Mouse (Mus musculus) large intestine, adult 2 months (tissue): ENCODE data around the gene Spata21. TPM values are rescaled to one million over a fixed set of nuclear protein-coding genes. Genes with fewer than 3 reads are reported as not detected.

Experiments used
- DNase-seq: peaks from one replicate; pipeline ENCODE4 v3.0.0-alpha.2; 2012; ENCODE audit warnings: low read depth, low spot score
- WGBS: fragments of 180-500 bp; shearing (Covaris S2); methylation state at CpG from one replicate; pipeline ENCODE4 v1.1.7; 2018; 5-methylcytosine and 5-hydroxymethylcytosine counted together
- polyA plus RNA-seq: library from polyadenylated mRNA; depleted of rRNA; stranded (reverse); fragments of >200 nt; gene quantifications from 2 replicates; pipeline ENCODE4 v1.2.3, GENCODE M21; 2012; rRNA removed

Gene Spata21
- polyA plus RNA-seq, 1 experiment = not detected

DNA sequence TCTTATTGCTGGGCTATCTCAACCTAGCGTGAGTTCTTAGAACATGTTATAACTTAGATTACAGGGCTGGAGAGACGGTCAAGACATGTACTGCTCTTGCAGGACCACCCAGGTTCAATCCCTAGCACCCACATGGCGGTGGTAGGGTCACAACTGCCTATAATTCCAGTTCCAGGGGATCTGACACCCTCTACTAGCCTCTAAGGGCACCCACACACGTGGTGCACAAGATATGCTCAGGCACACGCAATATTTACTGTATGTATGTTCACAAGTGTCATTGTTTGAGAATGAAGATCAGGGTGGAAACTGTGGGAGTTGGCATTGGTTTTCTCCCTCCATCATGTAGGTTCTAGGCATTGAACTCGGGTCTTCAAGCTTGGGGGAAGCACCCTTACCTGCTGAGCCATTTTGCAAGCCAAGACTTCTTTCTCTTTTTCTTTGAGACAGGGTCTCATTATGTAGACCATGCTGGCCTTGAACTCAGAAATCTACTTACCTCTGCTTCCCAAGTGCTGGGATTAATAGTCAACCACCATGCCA is 58.4 kb downstream of the Spata21 start:
- 91% methylated on average over 6 of the region's 6 CpGs for WGBS
- no peak for DNase-seq

DNA sequence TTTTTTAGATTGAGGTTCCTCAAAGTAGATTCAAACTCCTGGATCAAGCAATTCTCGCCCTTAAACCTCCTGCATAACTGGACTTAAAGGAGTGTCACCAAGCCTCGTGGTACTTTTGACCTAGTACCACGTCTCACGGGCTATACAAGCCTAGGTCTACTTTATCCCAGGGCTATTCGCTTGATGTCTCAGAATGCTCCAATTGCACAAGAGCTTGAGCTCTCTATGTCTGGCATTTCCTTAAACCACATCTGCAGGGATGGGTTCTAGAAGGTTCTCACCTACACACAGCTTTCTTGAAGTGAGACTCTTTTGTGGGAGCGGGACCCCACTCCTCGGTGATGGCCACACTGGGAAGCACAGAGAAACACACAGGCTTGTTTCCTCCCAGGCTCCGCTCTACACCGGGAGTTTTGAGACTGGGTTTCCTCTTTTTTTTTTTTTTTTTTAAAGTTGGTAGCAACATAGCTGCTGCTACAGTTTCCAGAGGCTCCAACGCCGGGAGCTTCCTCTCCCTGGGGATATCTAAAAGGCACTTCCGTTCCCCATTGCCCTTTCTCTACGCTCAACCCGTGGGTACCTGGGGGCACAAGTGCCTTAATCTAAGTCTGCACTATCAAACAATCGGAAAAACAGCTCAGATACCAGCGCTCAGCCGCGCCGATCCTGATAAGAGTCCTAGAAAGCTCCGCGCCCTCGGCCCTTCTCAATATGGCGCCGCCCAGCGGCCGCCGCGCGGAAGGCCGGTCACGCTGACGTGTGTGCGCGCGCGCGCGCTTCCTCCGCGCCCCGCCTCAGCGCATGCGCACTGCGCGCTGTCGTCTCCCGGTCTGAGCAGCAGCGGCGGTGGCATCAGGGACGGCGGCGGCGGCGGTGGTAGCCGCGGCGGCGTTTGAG is 59.2 kb downstream of the Spata21 start, which contains the start of gene Fbxo42:
Gene Fbxo42 (plus strand): TSS at position 802 of the 897 bp plus-strand sequence.
- 1% methylated on average over 58 of the region's 58 CpGs for WGBS
- DNase-seq = no peak

DNA sequence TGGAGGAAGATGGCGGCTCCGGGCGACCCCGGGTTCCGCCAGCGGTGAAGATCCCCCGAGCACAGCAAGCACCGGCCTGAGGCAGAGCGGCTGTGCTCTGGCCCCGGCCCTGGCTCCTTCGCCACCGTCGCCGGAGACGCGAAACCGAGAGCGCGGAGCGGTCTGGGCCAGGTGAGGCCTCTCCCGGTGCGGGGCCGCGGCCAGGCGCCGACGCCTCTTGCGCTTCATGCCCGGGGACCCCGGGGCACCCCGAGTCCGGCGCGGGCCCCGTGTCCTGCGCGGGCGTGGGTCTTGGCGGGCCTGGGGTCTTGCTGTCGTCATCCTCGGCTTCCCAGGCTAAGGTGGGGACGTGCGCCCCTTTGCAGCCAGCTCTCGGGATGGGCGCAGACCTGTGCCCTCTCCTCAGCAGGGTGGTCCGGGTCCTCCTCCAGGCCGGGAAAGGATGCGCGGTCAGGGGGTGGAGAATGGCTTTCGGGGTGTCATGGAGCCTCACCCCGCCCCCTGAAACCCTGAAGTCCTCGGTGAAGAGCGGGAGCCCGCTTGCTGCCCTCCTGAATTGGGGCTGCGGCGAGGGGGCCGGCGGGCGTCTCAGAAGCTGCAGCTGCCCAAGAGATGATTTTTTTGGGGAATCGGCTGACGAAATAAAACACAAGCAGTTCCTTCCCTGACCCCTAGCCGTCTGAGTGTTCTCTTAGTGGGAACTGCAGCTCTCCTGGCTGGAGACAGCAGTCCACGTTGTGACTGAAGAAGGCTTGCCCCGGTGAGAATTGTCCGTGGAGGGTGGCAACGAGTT is 60.1 kb downstream of the Spata21 start:
- WGBS = under 1% methylated on average over 66 of the region's 66 CpGs
- no peak for DNase-seq

DNA sequence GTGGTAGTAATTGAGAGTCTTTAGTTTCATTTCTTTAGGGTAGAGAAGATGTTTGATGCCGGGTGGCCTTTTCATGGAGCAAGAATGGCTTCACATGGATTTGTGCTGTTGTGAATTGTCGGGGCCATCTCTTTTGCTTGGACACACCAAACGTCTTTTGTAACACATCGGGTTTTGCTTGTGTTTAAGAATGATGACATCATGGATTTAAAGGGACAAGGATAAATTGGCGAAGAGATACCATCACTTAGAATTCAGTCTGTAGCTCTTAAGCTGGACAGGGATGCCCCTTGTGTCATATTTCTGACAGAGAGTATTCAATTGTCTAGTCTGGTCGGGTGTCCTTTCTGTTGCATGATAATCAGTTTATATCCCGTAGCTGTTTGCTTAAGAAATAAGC is 61.0 kb downstream of the Spata21 start:
- 10% methylated on average over 7 of the region's 7 CpGs for WGBS
- DNase-seq = no peak

DNA sequence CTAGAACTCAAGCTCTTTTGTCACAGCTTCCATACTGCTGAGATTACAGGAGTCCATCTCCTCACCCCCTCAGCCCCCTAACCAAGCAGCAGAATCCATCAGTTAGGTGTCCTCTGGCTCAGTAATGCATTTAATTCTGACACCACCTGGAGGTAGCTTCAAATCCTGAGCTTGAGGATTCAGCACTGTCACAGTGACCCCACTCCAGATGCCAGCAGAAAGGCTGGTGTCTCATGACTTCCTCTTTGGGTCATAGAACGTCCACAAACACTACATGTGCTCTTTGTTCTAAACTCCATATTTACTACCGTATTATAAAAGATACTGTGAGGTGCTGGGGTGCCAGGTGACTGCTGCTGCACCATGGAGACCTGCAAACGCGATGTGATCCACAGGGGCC is 69.4 kb downstream of the Spata21 start:
- DNase-seq = no peak

DNA sequence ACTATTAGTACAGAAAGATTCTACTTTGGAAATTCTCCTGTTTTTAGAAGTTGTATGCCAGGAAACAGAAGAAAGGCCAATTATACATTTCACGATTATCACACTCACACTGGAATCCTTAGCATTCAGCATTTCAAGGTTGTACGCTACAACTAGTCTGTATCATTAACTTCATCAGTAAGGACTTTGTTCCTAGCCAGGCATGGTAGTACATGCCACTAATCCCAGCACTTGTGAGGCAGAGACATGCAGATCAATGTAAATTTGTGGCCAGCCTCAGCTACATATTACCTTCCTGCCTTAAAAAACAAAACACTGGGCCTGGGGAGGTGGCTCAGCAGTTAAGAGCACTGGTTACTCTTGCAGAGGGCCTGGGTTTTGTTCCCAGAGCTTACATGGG is 70.5 kb downstream of the Spata21 start:
- no peak for DNase-seq
- 51% methylated on average over 2 of the region's 2 CpGs for WGBS

More for the DNA sequence above, 69.4 kb downstream of the Spata21 start:
- 27% methylated on average over 4 of the region's 4 CpGs for WGBS

DNA sequence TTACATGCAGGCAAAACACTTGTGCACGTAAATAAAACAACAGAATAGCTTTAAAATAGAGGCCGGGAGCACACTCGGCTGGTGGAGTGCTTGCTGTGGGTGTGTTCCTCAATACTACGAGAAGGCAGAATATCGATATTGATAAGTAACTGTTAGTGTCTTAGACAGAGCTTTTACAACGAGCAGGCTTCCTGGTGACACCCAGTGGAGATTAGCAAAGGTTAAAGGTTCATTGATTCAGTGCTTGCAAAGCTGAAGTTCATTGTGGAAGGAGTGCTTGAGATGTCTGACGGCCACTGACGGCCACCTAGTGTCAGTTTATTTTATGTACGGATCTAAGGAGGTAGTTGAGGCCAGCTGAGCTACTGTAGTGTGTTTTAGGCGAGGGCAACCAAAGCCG is 71.0 kb downstream of the Spata21 start:
- DNase-seq = no peak
- WGBS = 18% methylated on average over 11 of the region's 11 CpGs

DNA sequence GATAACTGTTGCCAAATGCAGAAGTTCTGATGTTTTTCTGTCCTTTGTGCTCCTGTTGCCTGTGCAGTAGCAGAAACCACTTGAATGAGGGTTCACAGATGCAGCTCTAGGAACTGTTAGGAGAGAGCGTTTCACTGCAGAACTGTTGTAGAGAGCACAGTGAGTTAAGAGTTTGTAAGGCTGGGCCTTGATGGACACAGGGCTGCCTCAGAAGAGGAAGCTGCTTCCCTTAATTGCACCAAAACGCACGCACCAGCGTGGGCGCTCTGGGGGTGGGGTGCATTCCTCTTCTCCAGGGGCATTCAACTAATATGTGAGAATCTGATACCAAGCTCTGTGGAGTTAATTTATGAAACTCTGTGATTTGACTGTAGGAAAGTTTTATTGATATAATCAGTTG is 71.5 kb downstream of the Spata21 start:
- WGBS = 37% methylated on average over 5 of the region's 5 CpGs
- DNase-seq = no peak

DNA sequence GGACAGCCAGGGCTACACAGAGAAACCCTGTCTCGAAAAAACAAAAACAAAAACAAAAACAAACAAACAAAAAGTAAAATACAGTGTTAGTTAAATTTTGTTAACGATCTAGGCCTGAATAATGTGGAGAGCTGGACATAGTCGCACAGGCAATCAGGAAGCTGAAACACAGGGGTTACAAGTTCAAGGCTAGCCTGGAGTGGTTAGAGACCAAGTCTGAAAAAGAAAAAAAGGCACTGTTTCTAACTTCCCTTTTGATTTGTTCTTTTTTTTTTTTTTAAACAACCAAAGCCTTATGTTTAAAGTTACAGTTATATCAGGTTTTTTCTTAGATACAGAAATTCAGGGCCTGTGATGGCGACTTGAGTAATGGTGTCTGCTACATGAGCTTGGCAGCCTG is 72.1 kb downstream of the Spata21 start:
- 70% methylated on average over 4 of the region's 4 CpGs for WGBS
- DNase-seq = no peak

DNA sequence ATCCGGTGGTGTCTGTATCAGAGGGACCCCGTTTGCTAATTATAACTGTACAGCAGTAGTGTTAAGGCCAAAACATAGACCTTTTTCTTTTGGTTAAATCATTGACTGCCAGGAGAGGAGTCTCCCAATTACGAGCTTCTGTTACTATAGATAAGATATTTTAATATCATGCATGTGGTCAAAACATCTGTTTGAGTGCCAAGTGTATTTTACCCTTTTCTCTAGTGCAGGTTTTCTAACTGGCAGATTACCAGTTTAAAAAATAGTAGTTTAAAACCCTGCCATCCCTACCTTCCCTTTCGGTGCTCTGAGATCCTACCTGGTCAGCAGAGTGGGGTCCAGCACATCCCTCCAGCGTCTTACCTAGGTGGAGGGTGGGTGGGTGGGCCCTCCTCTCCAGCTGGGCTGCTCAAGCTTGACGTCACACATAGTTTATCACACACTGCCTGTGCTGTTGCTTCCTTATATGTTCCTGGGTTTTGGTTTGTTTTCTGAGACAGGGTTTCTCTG is 73.6 kb downstream of the Spata21 start:
- WGBS = 72% methylated on average over 6 of the region's 6 CpGs
- DNase-seq = no peak

Other genes starting within 250 kb of the Spata21 start
- 0.02 and 0.05 TPM in 2 replicates for gene Padi1, start 242.6 kb upstream of the Spata21 start, polyA plus RNA-seq
- 2.1 and 2.4 TPM in 2 replicates for gene Padi2, start 182.0 kb upstream of the Spata21 start, polyA plus RNA-seq
- 328 and 371 TPM in 2 replicates for gene Sdhb, start 127.1 kb upstream of the Spata21 start, polyA plus RNA-seq
- gene Atp13a2, start 101.5 kb upstream of the Spata21 start, polyA plus RNA-seq = 31.7 and 40.0 TPM in 2 replicates
- gene Mfap2, start 77.9 kb upstream of the Spata21 start, polyA plus RNA-seq = 10.4 and 10.6 TPM in 2 replicates
- 4.3 and 5.5 TPM in 2 replicates for gene Crocc, start 27.8 kb upstream of the Spata21 start, polyA plus RNA-seq
- gene Necap2, start 10.0 kb upstream of the Spata21 start, polyA plus RNA-seq = 60.9 and 72.4 TPM in 2 replicates
- 46.7 and 49.1 TPM in 2 replicates for gene Szrd1, start 51.4 kb downstream of the Spata21 start, polyA plus RNA-seq
- 10.9 and 17.1 TPM in 2 replicates for gene Fbxo42, start 59.6 kb downstream of the Spata21 start, polyA plus RNA-seq
- gene Rsg1, start 125.6 kb downstream of the Spata21 start, polyA plus RNA-seq = 0.55 and 2.2 TPM in 2 replicates
- 17.8 and 25.2 TPM in 2 replicates for gene Arhgef19, start 151.2 kb downstream of the Spata21 start, polyA plus RNA-seq
- gene Epha2, start 212.9 kb downstream of the Spata21 start, polyA plus RNA-seq = 22.6 and 46.0 TPM in 2 replicates